Mouse (Mus musculus) heart, embryonic 14.5 days (tissue): ENCODE data around the gene Tmem30c. TPM values are rescaled to one million over a fixed set of nuclear protein-coding genes. Genes with fewer than 3 reads are reported as not detected.

Experiments used
- ATAC-seq: fragments of 200-750 bp; cut with Nextera tagmentation; 2 replicates; pipeline ENCODE4 v1.8.0; 2017; ENCODE audit warnings: low read depth, moderate TSS enrichment; ENCODE audit not compliant: insufficient number of reproducible peaks, insufficient read depth, low FRiP score
- H3K27ac ChIP-seq, 2 experiments: fragments of 200-500 bp in 1 of 2; fragments of 300-500 bp in 1 of 2; sonication (generic) in 1 of 2; replicated peaks in 1 of 2; 2 replicates each; pipeline ENCODE4 v1.5.1; 2012 to 2014; ENCODE audit warnings: low read depth in 2 of 2, low read length in 2 of 2, control low read depth in 1 of 2, mild to moderate bottlenecking in 1 of 2, mixed read lengths in 1 of 2; ENCODE audit not compliant: control insufficient read depth in 1 of 2, insufficient read depth in 1 of 2
- H3K27me3 ChIP-seq: fragments of 300-500 bp; sonication (generic); 2 replicates; pipeline ENCODE4 v1.6.1; 2014; ENCODE audit warnings: mild to moderate bottlenecking, low read length, control low read depth; ENCODE audit not compliant: control insufficient read depth, insufficient read depth
- H3K36me3 ChIP-seq: fragments of 300-500 bp; sonication (generic); 2 replicates; pipeline ENCODE4 v1.6.1; 2014; ENCODE audit warnings: mild to moderate bottlenecking, control low read depth, low read length, mixed read lengths; ENCODE audit not compliant: control insufficient read depth, insufficient read depth
- H3K4me1 ChIP-seq, 2 experiments: fragments of 200-500 bp in 1 of 2; fragments of 300-500 bp in 1 of 2; sonication (generic) in 1 of 2; 2 replicates each; pipeline ENCODE4 v1.6.1; 2012 to 2014; ENCODE audit warnings: low read length in 2 of 2, control low read depth in 1 of 2, mixed read lengths in 1 of 2; ENCODE audit not compliant: control insufficient read depth in 2 of 2, insufficient read depth in 2 of 2
- H3K4me2 ChIP-seq: fragments of 300-500 bp; sonication (generic); 2 replicates; pipeline ENCODE4 v1.6.1; 2014; ENCODE audit warnings: mild to moderate bottlenecking, low read length
- H3K4me3 ChIP-seq, 2 experiments: fragments of 200-500 bp in 1 of 2; fragments of 300-500 bp in 1 of 2; sonication (generic) in 1 of 2; 2 replicates each; pipeline ENCODE4 v1.5.1; 2012 to 2014; ENCODE audit warnings: low read length in 2 of 2, mild to moderate bottlenecking in 2 of 2, control low read depth in 1 of 2, low read depth in 1 of 2, moderate library complexity in 1 of 2; ENCODE audit not compliant: control insufficient read depth in 1 of 2, insufficient read depth in 1 of 2
- H3K9ac ChIP-seq: fragments of 300-500 bp; sonication (generic); 2 replicates; pipeline ENCODE4 v1.6.1; 2014; ENCODE audit warnings: mild to moderate bottlenecking, low read length
- H3K9me3 ChIP-seq: fragments of 300-500 bp; sonication (generic); 2 replicates; pipeline ENCODE4 v1.6.1; 2016; ENCODE audit warnings: low read length, control low read depth; ENCODE audit not compliant: control insufficient read depth
- WGBS: fragments of 180-500 bp; shearing (Covaris S2); extraction: QIAGEN DNeasy Blood & Tissue Kit; methylation state at CpG from one replicate; pipeline ENCODE4 v1.1.7; 2014; 5-methylcytosine and 5-hydroxymethylcytosine counted together
- polyA plus RNA-seq: library from polyadenylated mRNA; unstranded; fragments of >200 nt; fragmentation: Nextera tagmentation; extraction: Ambion mirVana; gene quantifications from 2 replicates; pipeline ENCODE4 v1.2.1, GENCODE M21; 2014

Gene Tmem30c
- polyA plus RNA-seq = 0.08 TPM in 1 of 2 replicates, not detected in the other

- Histone ChIP-seq H3K4me3 (no peak within 1 kb of the TSS), H3K4me1 (peaks cover 0 to 3% of the 10 kb centered on the region in 2 experiments; a peak in 1 of 4 replicates), H3K9ac (no peak within 1 kb of the TSS), H3K9me3 (no peaks in the 10 kb centered on the region), H3K36me3 (no peaks in the 10 kb centered on the region), H3K27me3 (no peaks in the 10 kb centered on the region), H3K27ac (0 out of 4 replicates have a peak within 1 kb of the TSS, but pooled peaks of 1 of the 2 experiments have one; percentile 45), H3K4me2 (no peak within 1 kb of the TSS; the same call in 1 of the 2 replicates)
- ATAC-seq = no peak
- 81% methylated on average over 2 of the region's 2 CpGs for WGBS
These were observed at the start of gene Tmem30c for GRCm38 (mm10) chr16:57292765-57293164. Tmem30c (minus strand) TSS chr16:57292865.

GRCm38 (mm10) chr16:57340613-57340898 is 47.9 kb upstream of the Tmem30c start:
- H3K4me1 ChIP-seq = no peaks in the 10 kb centered on the region
- H3K9me3 ChIP-seq = no peaks in the 10 kb centered on the region
- H3K27ac ChIP-seq = no peak overlapping the region
- ATAC-seq = no peak
- WGBS = 50% methylated on average over 5 of the region's 5 CpGs
- no peaks in the 10 kb centered on the region for H3K27me3 ChIP-seq
- H3K4me2 ChIP-seq = no peak overlapping the region
- H3K4me3 ChIP-seq = no peak overlapping the region
- H3K9ac ChIP-seq = no peak overlapping the region
- H3K36me3 ChIP-seq = no peaks in the 10 kb centered on the region

GRCm38 (mm10) chr16:57339765-57340612 is 47.3 kb upstream of the Tmem30c start:
- 81% methylated on average over 8 of the region's 8 CpGs for WGBS

GRCm38 (mm10) chr16:57336770-57337423 is 44.2 kb upstream of the Tmem30c start:
- no peak for ATAC-seq

More at GRCm38 (mm10) chr16:57339765-57340612, 47.3 kb upstream of the Tmem30c start:
- Histone ChIP-seq H3K9ac (no peak overlapping the region), H3K9me3 (no peaks in the 10 kb centered on the region), H3K36me3 (no peaks in the 10 kb centered on the region), H3K4me3 (no peak overlapping the region), H3K4me2 (no peak overlapping the region), H3K4me1 (no peaks in the 10 kb centered on the region), H3K27me3 (no peaks in the 10 kb centered on the region), H3K27ac (no peak overlapping the region)
- ATAC-seq = no peak

DNA sequence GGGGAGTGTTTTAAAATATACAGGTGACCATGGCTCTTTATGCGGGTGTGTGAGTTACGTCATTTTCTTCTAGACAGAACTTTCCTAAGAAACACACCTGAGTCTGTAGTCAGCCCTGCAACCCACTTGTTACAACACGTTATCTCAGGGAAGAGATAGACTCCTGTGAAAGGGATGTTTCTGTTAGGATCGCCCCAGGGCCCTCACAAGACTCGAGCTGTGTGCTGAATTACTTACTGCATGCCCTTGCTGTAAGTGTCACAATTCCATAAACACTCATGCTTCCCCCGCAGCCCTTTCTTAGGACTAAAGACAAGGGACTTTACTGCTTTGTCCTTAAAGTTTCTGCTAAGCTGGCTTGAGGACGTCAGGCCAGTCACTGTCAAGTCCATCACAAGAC is 39.6 kb upstream of the Tmem30c start:
- no peak for ATAC-seq
- Histone ChIP-seq H3K4me3 (no peak overlapping the region), H3K27ac (no peak overlapping the region), H3K27me3 (no peaks in the 10 kb centered on the region), H3K4me1 (peaks cover 0 to 3% of the 10 kb centered on the region in 2 experiments; a peak in 2 of 4 replicates), H3K4me2 (no peak overlapping the region), H3K9me3 (no peaks in the 10 kb centered on the region), H3K36me3 (no peaks in the 10 kb centered on the region), H3K9ac (no peak overlapping the region)
- 70% methylated on average over 7 of the region's 7 CpGs for WGBS

More at GRCm38 (mm10) chr16:57336770-57337423, 44.2 kb upstream of the Tmem30c start:
- Histone ChIP-seq H3K27ac (no peak overlapping the region), H3K27me3 (no peaks in the 10 kb centered on the region), H3K4me2 (no peak overlapping the region), H3K9me3 (no peaks in the 10 kb centered on the region), H3K4me3 (no peak overlapping the region), H3K4me1 (no peaks in the 10 kb centered on the region), H3K36me3 (no peaks in the 10 kb centered on the region), H3K9ac (no peak overlapping the region)
- 73% methylated on average over 11 of the region's 11 CpGs for WGBS

DNA sequence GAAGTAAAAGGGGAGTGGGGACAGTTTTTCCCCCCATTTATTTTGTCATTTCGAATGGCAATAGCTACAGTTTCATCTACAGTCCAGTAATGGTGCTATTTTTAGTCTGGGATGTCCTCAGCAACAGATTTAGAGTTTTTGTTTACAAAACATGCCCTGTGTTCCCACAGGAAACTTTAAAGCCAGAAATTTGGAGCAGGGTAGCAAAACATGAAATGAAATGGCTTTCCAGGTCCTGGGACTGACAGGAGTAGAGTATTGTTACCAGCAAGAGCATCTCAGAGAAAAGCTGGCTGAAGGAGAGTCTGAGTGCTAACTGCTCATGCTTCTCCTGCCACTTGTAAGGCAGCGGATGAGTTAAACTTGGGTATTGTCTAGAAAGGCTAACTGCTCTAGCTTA is 37.4 kb upstream of the Tmem30c start:
- 74% methylated on average over 2 of the region's 2 CpGs for WGBS
- no peak for ATAC-seq
- H3K9me3 ChIP-seq = no peaks in the 10 kb centered on the region

GRCm38 (mm10) chr16:57329028-57329427 is 36.4 kb upstream of the Tmem30c start:
- WGBS = 67% methylated on average over 8 of the region's 8 CpGs
- peak overlapping the region; percentile 43 to 52; a peak in 2 of 4 replicates for H3K27ac ChIP-seq
- no peak overlapping the region for H3K4me2 ChIP-seq
- no peak for ATAC-seq
- no peaks in the 10 kb centered on the region for H3K9me3 ChIP-seq
- H3K4me1 ChIP-seq = peaks cover 0 to 3% of the 10 kb centered on the region in 2 experiments; a peak in 2 of 4 replicates
- no peak overlapping the region for H3K4me3 ChIP-seq
- no peaks in the 10 kb centered on the region for H3K36me3 ChIP-seq
- no peak overlapping the region for H3K9ac ChIP-seq
- no peaks in the 10 kb centered on the region for H3K27me3 ChIP-seq

More for the DNA sequence above, 37.4 kb upstream of the Tmem30c start:
- H3K4me2 ChIP-seq = no peak overlapping the region
- no peak overlapping the region for H3K27ac ChIP-seq
- peaks cover 0 to 3% of the 10 kb centered on the region in 2 experiments; a peak in 2 of 4 replicates for H3K4me1 ChIP-seq
- no peak overlapping the region for H3K9ac ChIP-seq
- H3K4me3 ChIP-seq = no peak overlapping the region
- no peaks in the 10 kb centered on the region for H3K27me3 ChIP-seq
- no peaks in the 10 kb centered on the region for H3K36me3 ChIP-seq
